Mouse (Mus musculus) heart, embryonic 12.5 days (tissue): ENCODE data around the gene Clic5. TPM values are rescaled to one million over a fixed set of nuclear protein-coding genes. Genes with fewer than 3 reads are reported as not detected.

Experiments
- ATAC-seq: fragments of 200-750 bp; cut with Nextera tagmentation; 2 replicates; pipeline ENCODE4 v1.8.0; 2017; ENCODE audit warnings: moderate TSS enrichment, moderate library complexity; ENCODE audit not compliant: insufficient number of reproducible peaks, low FRiP score
- H3K27ac ChIP-seq: fragments of 300-500 bp; sonication (generic); 2 replicates; pipeline ENCODE4 v1.5.1; 2016; ENCODE audit warnings: mild to moderate bottlenecking, moderate library complexity; ENCODE audit not compliant: poor library complexity, severe bottlenecking
- H3K27me3 ChIP-seq: fragments of 300-500 bp; sonication (generic); replicated peaks from 2 replicates; pipeline ENCODE4 v1.6.1; 2016; ENCODE audit warnings: mild to moderate bottlenecking, moderate library complexity
- H3K36me3 ChIP-seq: fragments of 300-500 bp; sonication (generic); 2 replicates; pipeline ENCODE4 v1.6.1; 2016; ENCODE audit warnings: mild to moderate bottlenecking, moderate library complexity
- H3K4me1 ChIP-seq: fragments of 300-500 bp; sonication (generic); replicated peaks from 2 replicates; pipeline ENCODE4 v1.6.1; 2016; ENCODE audit warnings: mild to moderate bottlenecking
- H3K4me2 ChIP-seq: fragments of 300-500 bp; sonication (generic); 2 replicates; pipeline ENCODE4 v1.6.1; 2016; ENCODE audit warnings: mild to moderate bottlenecking, moderate library complexity
- H3K4me3 ChIP-seq: fragments of 300-500 bp; sonication (generic); 2 replicates; pipeline ENCODE4 v1.5.1; 2016; ENCODE audit warnings: mild to moderate bottlenecking
- H3K9ac ChIP-seq: fragments of 300-500 bp; sonication (generic); 2 replicates; pipeline ENCODE4 v1.6.1; 2016; ENCODE audit warnings: mild to moderate bottlenecking, moderate library complexity
- H3K9me3 ChIP-seq: fragments of 300-500 bp; sonication (generic); replicated peaks from 2 replicates; pipeline ENCODE4 v1.6.1; 2016; ENCODE audit warnings: mild to moderate bottlenecking, moderate library complexity
- WGBS: fragments of 180-500 bp; shearing (Covaris S2); methylation state at CpG from one replicate; pipeline ENCODE4 v1.1.7; 2016; 5-methylcytosine and 5-hydroxymethylcytosine counted together
- polyA plus RNA-seq: library from polyadenylated mRNA; unstranded; fragments of >200 nt; fragmentation: Nextera tagmentation; extraction: Ambion mirVana; gene quantifications from 2 replicates; pipeline ENCODE4 v1.2.1, GENCODE M21; 2016

Clic5 gene
- polyA plus RNA-seq, 1 experiment from 2014 or later = 10.2 TPM

- H3K4me1 ChIP-seq = 0 out of 2 replicates have a peak, but pooled peaks cover 7% of the 10 kb centered on the region
- 40% methylated on average over 10 of the region's 10 CpGs for WGBS
- H3K27me3 ChIP-seq = no peaks in the 10 kb centered on the region
- no peaks in the 10 kb centered on the region for H3K36me3 ChIP-seq
- H3K9ac ChIP-seq = no peak overlapping the region
- H3K27ac ChIP-seq = no peak overlapping the region
- no peak overlapping the region for H3K4me3 ChIP-seq
- H3K9me3 ChIP-seq = no peaks in the 10 kb centered on the region
- H3K4me2 ChIP-seq = no peak overlapping the region
- ATAC-seq = 0 out of 2 replicates have a peak, but pooled peaks have one; percentile 18
These were observed 41.7 kb downstream of the Clic5 start for GRCm38 (mm10) chr17:44230083-44230482.

GRCm38 (mm10) chr17:44239030-44239721 is 50.8 kb downstream of the Clic5 start:
- ATAC-seq = peak; percentile 76
- Histone ChIP-seq H3K9me3 (peaks cover 5% of the 10 kb centered on the region), H3K4me2 (peak overlapping the region; percentile 66), H3K36me3 (0 out of 2 replicates have a peak, but pooled peaks cover 5% of the 10 kb centered on the region), H3K27me3 (peaks cover 5% of the 10 kb centered on the region; the same call in 1 of the 2 replicates), H3K9ac (peak overlapping the region; percentile 25; the same call in 1 of the 2 replicates), H3K4me1 (peaks cover 18% of the 10 kb centered on the region), H3K4me3 (peak overlapping the region; percentile 32), H3K27ac (peak overlapping the region; percentile 80)
- WGBS = 8% methylated on average over 10 of the region's 10 CpGs

GRCm38 (mm10) chr17:44240742-44241141 is 52.4 kb downstream of the Clic5 start:
- WGBS = 90% methylated on average over 2 of the region's 2 CpGs
- no peak overlapping the region for H3K4me2 ChIP-seq
- no peak for ATAC-seq
- no peak overlapping the region for H3K27ac ChIP-seq
- H3K27me3 ChIP-seq = peaks cover 5% of the 10 kb centered on the region; the same call in 1 of the 2 replicates
- H3K9me3 ChIP-seq = peaks cover 5% of the 10 kb centered on the region
- 0 out of 2 replicates have a peak, but pooled peaks cover 5% of the 10 kb centered on the region for H3K36me3 ChIP-seq
- H3K4me3 ChIP-seq = no peak overlapping the region
- peaks cover 18% of the 10 kb centered on the region for H3K4me1 ChIP-seq
- H3K9ac ChIP-seq = no peak overlapping the region

- 51% methylated on average over 5 of the region's 5 CpGs for WGBS
- H3K4me3 ChIP-seq = no peak overlapping the region
- H3K27me3 ChIP-seq = no peaks in the 10 kb centered on the region; the same call in none of the 2 replicates
- no peak overlapping the region for H3K27ac ChIP-seq
- no peak overlapping the region for H3K4me2 ChIP-seq
- no peak for ATAC-seq
- peaks cover 8% of the 10 kb centered on the region for H3K4me1 ChIP-seq
- H3K36me3 ChIP-seq = peaks cover 6% of the 10 kb centered on the region; the same call in 1 of the 2 replicates
- no peak overlapping the region for H3K9ac ChIP-seq
- H3K9me3 ChIP-seq = peaks cover 5% of the 10 kb centered on the region
These were observed 55.7 kb downstream of the Clic5 start for GRCm38 (mm10) chr17:44244096-44244495.

- peaks cover 6% of the 10 kb centered on the region; the same call in 1 of the 2 replicates for H3K36me3 ChIP-seq
- peaks cover 3% of the 10 kb centered on the region for H3K4me1 ChIP-seq
- 18% methylated on average over 7 of the region's 7 CpGs for WGBS
- no peak overlapping the region for H3K9ac ChIP-seq
- H3K27me3 ChIP-seq = no peaks in the 10 kb centered on the region; the same call in none of the 2 replicates
- no peak overlapping the region for H3K27ac ChIP-seq
- H3K4me2 ChIP-seq = no peak overlapping the region
- no peak overlapping the region for H3K4me3 ChIP-seq
- peaks cover 5% of the 10 kb centered on the region for H3K9me3 ChIP-seq
- ATAC-seq = no peak
These were observed 56.2 kb downstream of the Clic5 start for GRCm38 (mm10) chr17:44244625-44245024.

GRCm38 (mm10) chr17:44246153-44246700 is 57.8 kb downstream of the Clic5 start:
- WGBS = 75% methylated on average over 9 of the region's 9 CpGs

GRCm38 (mm10) chr17:44249544-44249943 is 61.2 kb downstream of the Clic5 start:
- H3K36me3 ChIP-seq = peaks cover 16% of the 10 kb centered on the region
- no peak overlapping the region for H3K9ac ChIP-seq
- 72% methylated on average over 4 of the region's 4 CpGs for WGBS
- H3K4me3 ChIP-seq = no peak overlapping the region
- H3K27me3 ChIP-seq = peaks cover 11% of the 10 kb centered on the region
- no peaks in the 10 kb centered on the region for H3K4me1 ChIP-seq
- H3K9me3 ChIP-seq = peaks cover 11% of the 10 kb centered on the region; the same call in 1 of the 2 replicates
- H3K27ac ChIP-seq = no peak overlapping the region
- ATAC-seq = no peak
- no peak overlapping the region for H3K4me2 ChIP-seq

More at GRCm38 (mm10) chr17:44246153-44246700, 57.8 kb downstream of the Clic5 start:
- Histone ChIP-seq H3K27me3 (no peaks in the 10 kb centered on the region; the same call in none of the 2 replicates), H3K4me2 (no peak overlapping the region), H3K27ac (no peak overlapping the region), H3K4me3 (no peak overlapping the region), H3K9me3 (peaks cover 11% of the 10 kb centered on the region; the same call in 1 of the 2 replicates), H3K9ac (no peak overlapping the region), H3K4me1 (no peaks in the 10 kb centered on the region), H3K36me3 (peaks cover 16% of the 10 kb centered on the region)
- ATAC-seq = no peak

- H3K9me3 ChIP-seq = peaks cover 11% of the 10 kb centered on the region; the same call in 1 of the 2 replicates
- peaks cover 20% of the 10 kb centered on the region for H3K27me3 ChIP-seq
- WGBS = 50% methylated on average over 3 of the region's 3 CpGs
- H3K4me3 ChIP-seq = no peak overlapping the region
- ATAC-seq = no peak
- peaks cover 16% of the 10 kb centered on the region for H3K36me3 ChIP-seq
- H3K4me2 ChIP-seq = no peak overlapping the region
- no peak overlapping the region for H3K9ac ChIP-seq
- no peak overlapping the region for H3K27ac ChIP-seq
- peaks cover 8% of the 10 kb centered on the region for H3K4me1 ChIP-seq
These were observed 64.3 kb downstream of the Clic5 start for GRCm38 (mm10) chr17:44252653-44253052.

GRCm38 (mm10) chr17:44254698-44255097 is 66.3 kb downstream of the Clic5 start:
- Histone ChIP-seq H3K4me3 (no peak overlapping the region), H3K9ac (no peak overlapping the region), H3K27ac (no peak overlapping the region), H3K4me1 (peaks cover 8% of the 10 kb centered on the region), H3K36me3 (peaks cover 12% of the 10 kb centered on the region), H3K9me3 (peaks cover 11% of the 10 kb centered on the region; the same call in 1 of the 2 replicates), H3K27me3 (peaks cover 23% of the 10 kb centered on the region), H3K4me2 (no peak overlapping the region)
- WGBS = 52% methylated on average over 8 of the region's 8 CpGs
- ATAC-seq = no peak

- 2% methylated on average over 6 of the region's 6 CpGs for WGBS
- Histone ChIP-seq H3K27ac (no peak overlapping the region), H3K9ac (no peak overlapping the region), H3K27me3 (peaks cover 35% of the 10 kb centered on the region), H3K4me2 (no peak overlapping the region), H3K4me3 (no peak overlapping the region), H3K9me3 (no peaks in the 10 kb centered on the region), H3K36me3 (no peaks in the 10 kb centered on the region), H3K4me1 (peaks cover 8% of the 10 kb centered on the region)
- no peak for ATAC-seq
These were observed 68.2 kb downstream of the Clic5 start for GRCm38 (mm10) chr17:44256583-44256982.

GRCm38 (mm10) chr17:44259245-44259644 is 70.9 kb downstream of the Clic5 start:
- 28% methylated on average over 6 of the region's 6 CpGs for WGBS
- Histone ChIP-seq H3K4me2 (no peak overlapping the region), H3K27me3 (peaks cover 27% of the 10 kb centered on the region), H3K4me1 (peaks cover 8% of the 10 kb centered on the region), H3K9me3 (no peaks in the 10 kb centered on the region), H3K36me3 (no peaks in the 10 kb centered on the region), H3K4me3 (no peak overlapping the region), H3K27ac (no peak overlapping the region), H3K9ac (no peak overlapping the region)
- ATAC-seq = no peak
